Mouse (Mus musculus): ENCODE measurements around the gene Arhgap24.

GRCm38 (mm10) chr5:102687673-102688072 lies 206.5 kb downstream of the Arhgap24 start:
- TF ChIP-seq CTCF (IDR thresholded peaks at IDR 0.05; ENCODE audit: extremely low read depth, insufficient read depth, insufficient read length, insufficient replicate concordance) (no peak), POLR2A (IDR thresholded peaks at IDR 0.05; ENCODE audit: low read depth, low read length) (no peak)

All from spleen, adult 2 months (tissue).